Mouse (Mus musculus): Measurements from ENCODE around the gene D11Wsu47e.

GRCm38 (mm10) chr11:113691318-113691717 lies 7.1 kb downstream of the D11Wsu47e start:
- no peak for TF ChIP-seq CTCF (IDR thresholded peaks at IDR 0.05; ENCODE audit: low read depth, low read length)
- TF ChIP-seq POLR2A (IDR thresholded peaks at IDR 0.05; ENCODE audit: borderline replicate concordance, low read depth, low read length) = no peak
